Mouse (Mus musculus) C2C12 (cell line): Measurements from ENCODE around the gene Slc11a1. TPM values are rescaled to one million over a fixed set of nuclear protein-coding genes. Genes with fewer than 3 reads are reported as not detected.
A peak's percentile ranks its signal among the peaks of the same experiment; 100 is the strongest.

ENCODE experiments used
- H3K27me3 ChIP-seq: one replicate; pipeline ENCODE4 v1.6.1; 2011; ENCODE audit not compliant: control insufficient read depth, insufficient read depth, insufficient read length
- H3K36me3 ChIP-seq: one replicate; pipeline ENCODE4 v1.6.1; 2011; ENCODE audit not compliant: control insufficient read depth, insufficient read depth
- H3K4me3 ChIP-seq: one replicate; pipeline ENCODE4 v1.5.1; 2011; ENCODE audit warnings: mild to moderate bottlenecking, control low read depth; ENCODE audit not compliant: poor library complexity, insufficient read depth, severe bottlenecking
- H3K79me2 ChIP-seq: one replicate; pipeline ENCODE4 v1.6.1; 2011; ENCODE audit not compliant: control insufficient read depth, insufficient read depth
- H3K79me3 ChIP-seq: one replicate; pipeline ENCODE4 v1.6.1; 2011; ENCODE audit warnings: low read depth, control low read depth
- H3ac ChIP-seq: one replicate; pipeline ENCODE3; 2011; ENCODE audit warnings: low read depth; ENCODE audit not compliant: control insufficient read depth, insufficient read length
- CEBPB ChIP-seq: IDR thresholded peaks from one replicate; pipeline ENCODE4 v1.6.1; 2011; ENCODE audit warnings: low read depth, mild to moderate bottlenecking, control low read depth, moderate library complexity
- CTCF ChIP-seq: IDR thresholded peaks from one replicate; pipeline ENCODE4 v1.5.1; 2011; ENCODE audit not compliant: control insufficient read depth, insufficient read depth, insufficient read length
- FOSL1 ChIP-seq: IDR thresholded peaks from one replicate; pipeline ENCODE4 v1.8.0; 2011; ENCODE audit warnings: mild to moderate bottlenecking, low read length; ENCODE audit not compliant: poor library complexity, insufficient read depth, severe bottlenecking
- MAX ChIP-seq: IDR thresholded peaks from one replicate; pipeline ENCODE4 v1.6.1; 2011; ENCODE audit warnings: mild to moderate bottlenecking, control low read depth
- MYOD1 ChIP-seq: IDR thresholded peaks from one replicate; pipeline ENCODE4 v1.6.1; 2011; ENCODE audit warnings: low read depth; ENCODE audit not compliant: control insufficient read depth, insufficient read length
- MYOG ChIP-seq: IDR thresholded peaks from one replicate; pipeline ENCODE4 v1.6.1; 2011; ENCODE audit not compliant: control insufficient read depth, insufficient read length; ENCODE audit errors: extremely low read depth
- USF1 ChIP-seq: IDR thresholded peaks from one replicate; pipeline ENCODE4 v1.6.1; 2011; ENCODE audit warnings: low read depth, mild to moderate bottlenecking, control low read depth, moderate library complexity
- polyA plus RNA-seq: library from polyadenylated mRNA; unstranded; fragments of >200 nt; fragmentation: generic; extraction: Trizol; gene quantifications from one replicate; pipeline ENCODE4 v1.2.1, GENCODE M21; 2012; ENCODE audit warnings: missing spikeins

Gene Slc11a1
- polyA plus RNA-seq, 1 experiment, result 2.2 TPM

GRCm38 (mm10) chr1:74380484-74380883 is 5.5 kb downstream of the Slc11a1 start:
- no peaks in the 10 kb centered on the region for H3K79me3 ChIP-seq
- TF ChIP-seq MAX (no peak), CTCF (no peak), MYOD1 (no peak), CEBPB (no peak), FOSL1 (no peak), USF1 (no peak), MYOG (no peak)
- H3K79me2 ChIP-seq, result no peaks in the 10 kb centered on the region
- no peak overlapping the region for H3K4me3 ChIP-seq
- H3K36me3 ChIP-seq, result no peaks in the 10 kb centered on the region
- H3K27me3 ChIP-seq, result no peaks in the 10 kb centered on the region
- H3ac ChIP-seq, result no peak overlapping the region

GRCm38 (mm10) chr1:74381588-74382021 is 6.6 kb downstream of the Slc11a1 start:
- no peaks in the 10 kb centered on the region for H3K36me3 ChIP-seq
- H3K79me2 ChIP-seq, result no peaks in the 10 kb centered on the region
- H3ac ChIP-seq, result no peak overlapping the region
- no peak for TF ChIP-seq MAX
- TF ChIP-seq FOSL1, result peak; percentile 16
- H3K27me3 ChIP-seq, result no peaks in the 10 kb centered on the region
- H3K4me3 ChIP-seq, result no peak overlapping the region
- H3K79me3 ChIP-seq, result no peaks in the 10 kb centered on the region

DNA sequence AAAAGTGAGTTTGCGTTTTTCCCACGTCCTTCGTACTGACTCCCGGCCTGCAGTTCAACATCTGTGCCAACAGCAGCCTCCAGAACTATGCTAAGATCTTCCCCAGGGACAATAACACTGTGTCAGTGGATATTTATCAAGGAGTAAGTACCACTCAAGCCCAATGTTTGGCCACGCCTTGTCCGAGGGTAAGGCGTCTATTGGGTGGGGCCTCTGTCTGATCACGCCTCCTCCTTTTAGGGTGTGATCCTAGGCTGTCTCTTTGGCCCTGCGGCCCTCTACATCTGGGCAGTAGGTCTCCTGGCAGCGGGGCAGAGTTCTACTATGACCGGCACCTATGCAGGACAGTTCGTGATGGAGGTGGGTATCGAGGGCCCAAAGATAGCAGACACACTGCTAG is 8.4 kb downstream of the Slc11a1 start:
- H3K36me3 ChIP-seq, result no peaks in the 10 kb centered on the region
- H3K79me3 ChIP-seq, result no peaks in the 10 kb centered on the region
- no peak for TF ChIP-seq MAX
- no peak for TF ChIP-seq MYOD1
- TF ChIP-seq USF1, result no peak
- TF ChIP-seq MYOG, result no peak
- no peak for TF ChIP-seq CTCF
- TF ChIP-seq CEBPB, result no peak
- no peak for TF ChIP-seq FOSL1
- no peaks in the 10 kb centered on the region for H3K79me2 ChIP-seq
- H3ac ChIP-seq, result no peak overlapping the region
- no peak overlapping the region for H3K4me3 ChIP-seq
- H3K27me3 ChIP-seq, result no peaks in the 10 kb centered on the region

- no peaks in the 10 kb centered on the region for H3K27me3 ChIP-seq
- H3K4me3 ChIP-seq, result no peak overlapping the region
- TF ChIP-seq CEBPB (no peak), MYOD1 (no peak), FOSL1 (no peak), USF1 (no peak), MAX (no peak), CTCF (no peak), MYOG (no peak)
- no peaks in the 10 kb centered on the region for H3K79me3 ChIP-seq
- no peak overlapping the region for H3ac ChIP-seq
- H3K79me2 ChIP-seq, result no peaks in the 10 kb centered on the region
- H3K36me3 ChIP-seq, result no peaks in the 10 kb centered on the region
These were observed 9.5 kb downstream of the Slc11a1 start for GRCm38 (mm10) chr1:74384525-74384924.

GRCm38 (mm10) chr1:74385064-74385463 is 10.1 kb downstream of the Slc11a1 start:
- no peaks in the 10 kb centered on the region for H3K79me2 ChIP-seq
- TF ChIP-seq MYOG (no peak), MYOD1 (no peak), CTCF (no peak), USF1 (no peak), CEBPB (no peak), MAX (no peak), FOSL1 (no peak)
- H3K36me3 ChIP-seq, result no peaks in the 10 kb centered on the region
- no peaks in the 10 kb centered on the region for H3K79me3 ChIP-seq
- H3K4me3 ChIP-seq, result no peak overlapping the region
- no peak overlapping the region for H3ac ChIP-seq
- H3K27me3 ChIP-seq, result no peaks in the 10 kb centered on the region

- Histone ChIP-seq H3K79me2 (no peaks in the 10 kb centered on the region), H3ac (no peak overlapping the region), H3K27me3 (no peaks in the 10 kb centered on the region), H3K36me3 (no peaks in the 10 kb centered on the region), H3K4me3 (no peak overlapping the region), H3K79me3 (no peaks in the 10 kb centered on the region)
- TF ChIP-seq CTCF (no peak), MYOD1 (no peak), MAX (no peak), MYOG (no peak), CEBPB (no peak), USF1 (no peak), FOSL1 (no peak)
These were observed 10.5 kb downstream of the Slc11a1 start for GRCm38 (mm10) chr1:74385531-74385930.
